In genomic region chr9:107443324-107443723, GRCm38 (mm10) we compare ENCODE assay signal across 21 mouse cellular contexts. TPM values are rescaled to one million over a fixed set of nuclear protein-coding genes. Genes with fewer than 3 reads are reported as not detected.
A peak's percentile ranks its signal among the peaks of the same experiment; 100 is the strongest.
DNase-seq lines count a peak whose midpoint lies in the region; ATAC-seq and TF ChIP-seq lines count a peak whose summit lies in the region.
"Had no signal": no experiment of that assay in that cellular context is flagged by ENCODE, and none has a peak within 500 bp of the region (broad histone marks: within the 10 kb centered on the region; RNA-seq: fewer than 3 reads in every experiment).

No protein-coding gene starts in this region.

- DNase-seq in cerebellum, postnatal 10 days = peak; percentile 51 to 55
- DNase-seq in cerebellum, adult 18-20 months = no peak
- no peak for DNase-seq in midbrain, embryonic 11.5 days (ENCODE audit: low spot score, missing footprints)
- peak; percentile 37 for DNase-seq in forebrain, postnatal 0 days
- DNase-seq in embryo, embryonic 11 days = no peak
- no peak for DNase-seq in liver, embryonic 11.5 days (ENCODE audit: low spot score)
- DNase-seq: adrenal gland, postnatal 25 days; cerebellum, postnatal 14 days; heart, postnatal 10 days; kidney, adult 11 months; kidney, postnatal 14 days; layer of hippocampus, adult 9-11 months; liver; lung, embryonic 14.5 days; thymus, postnatal 36 days had no signal

- ATAC-seq in midbrain, embryonic 12.5 days (ENCODE audit: low FRiP score, low read depth) = no peak
- ATAC-seq in midbrain, embryonic 11.5 days (ENCODE audit: low FRiP score) = no peak
- ATAC-seq in forebrain, postnatal 0 days = 0 out of 2 replicates have a peak, but pooled peaks have one; percentile 40
- no peak; the same call in 1 of the 2 replicates for ATAC-seq in midbrain, embryonic 16.5 days
- no peak for ATAC-seq in liver, embryonic 11.5 days (replicated peaks; ENCODE audit: low FRiP score)
- ATAC-seq: activated CD4-positive, CD25-positive, alpha-beta regulatory T cell, adult 4 months had no signal

- no peak overlapping the region for H3K4me2 ChIP-seq in midbrain, embryonic 12.5 days (replicated peaks)
- H3K4me2 ChIP-seq in midbrain, embryonic 11.5 days = no peak overlapping the region
- no peak overlapping the region for H3K4me2 ChIP-seq in forebrain, postnatal 0 days (ENCODE audit: low read depth)
- no peak overlapping the region for H3K4me2 ChIP-seq in midbrain, embryonic 16.5 days (ENCODE audit: low read length)
- H3K4me2 ChIP-seq in liver, embryonic 11.5 days = no peak overlapping the region
- H3K4me2 ChIP-seq: lung, embryonic 14.5 days had no signal

- H3K36me3 ChIP-seq in midbrain, embryonic 12.5 days = no peaks in the 10 kb centered on the region
- no peaks in the 10 kb centered on the region for H3K36me3 ChIP-seq in midbrain, embryonic 11.5 days (ENCODE audit: control insufficient read depth, insufficient read depth, low read length)
- no peaks in the 10 kb centered on the region for H3K36me3 ChIP-seq in forebrain, postnatal 0 days (ENCODE audit: insufficient read depth)
- H3K36me3 ChIP-seq in midbrain, embryonic 16.5 days (ENCODE audit: control insufficient read depth, insufficient read depth, low read length) = no peaks in the 10 kb centered on the region
- H3K36me3 ChIP-seq in liver, embryonic 11.5 days (ENCODE audit: control insufficient read depth, insufficient read depth, low read length) = no peaks in the 10 kb centered on the region
- H3K36me3 ChIP-seq: embryonic facial prominence, embryonic 10.5 days had no signal

- peak overlapping the region; percentile 40; the same call in 1 of the 2 replicates for H3K27ac ChIP-seq in midbrain, embryonic 12.5 days (replicated peaks)
- H3K27ac ChIP-seq in midbrain, embryonic 11.5 days (ENCODE audit: low read depth, low read length) = no peak overlapping the region
- peak overlapping the region; percentile 50; the same call in 1 of the 2 replicates for H3K27ac ChIP-seq in forebrain, postnatal 0 days (ENCODE audit: low read depth, low read length)
- H3K27ac ChIP-seq in midbrain, embryonic 16.5 days (ENCODE audit: low read length) = peak overlapping the region; percentile 53
- no peak overlapping the region for H3K27ac ChIP-seq in liver, embryonic 11.5 days (ENCODE audit: low read depth, low read length)
- H3K27ac ChIP-seq: embryonic facial prominence, embryonic 10.5 days had no signal

- no peak for TF ChIP-seq CTCF in forebrain, postnatal 0 days (IDR thresholded peaks at IDR 0.05; ENCODE audit: low read depth)

- H3K27me3 ChIP-seq in midbrain, embryonic 12.5 days = no peaks in the 10 kb centered on the region; the same call in 1 of the 2 replicates
- H3K27me3 ChIP-seq in midbrain, embryonic 11.5 days (ENCODE audit: control insufficient read depth, insufficient read depth, low read length) = no peaks in the 10 kb centered on the region
- H3K27me3 ChIP-seq in forebrain, postnatal 0 days (ENCODE audit: insufficient read depth, low read length) = no peaks in the 10 kb centered on the region; the same call in 1 of the 2 replicates
- no peaks in the 10 kb centered on the region for H3K27me3 ChIP-seq in midbrain, embryonic 16.5 days (ENCODE audit: control insufficient read depth, insufficient read depth, low read depth, low read length)
- H3K27me3 ChIP-seq in liver, embryonic 11.5 days (replicated peaks; ENCODE audit: control insufficient read depth, insufficient read depth, low read length) = peaks cover 2% of the 10 kb centered on the region; the same call in 1 of the 2 replicates

- H3K4me3 ChIP-seq in midbrain, embryonic 12.5 days = no peak overlapping the region
- H3K4me3 ChIP-seq in midbrain, embryonic 11.5 days (ENCODE audit: low read depth, low read length) = no peak overlapping the region
- H3K4me3 ChIP-seq in forebrain, postnatal 0 days (ENCODE audit: low read depth, low read length) = no peak overlapping the region
- H3K4me3 ChIP-seq in midbrain, embryonic 16.5 days (ENCODE audit: low read depth, low read length) = no peak overlapping the region
- H3K4me3 ChIP-seq in liver, embryonic 11.5 days (ENCODE audit: low read depth, low read length) = no peak overlapping the region
- H3K4me3 ChIP-seq: embryonic facial prominence, embryonic 10.5 days; erythroblast, embryonic 14.5 days; myocyte had no signal

- no peak overlapping the region for H3K9ac ChIP-seq in midbrain, embryonic 12.5 days (replicated peaks)
- H3K9ac ChIP-seq in midbrain, embryonic 11.5 days (ENCODE audit: low read length) = no peak overlapping the region
- H3K9ac ChIP-seq in forebrain, postnatal 0 days = no peak overlapping the region
- H3K9ac ChIP-seq in midbrain, embryonic 16.5 days (ENCODE audit: low read depth, low read length) = no peak overlapping the region
- no peak overlapping the region for H3K9ac ChIP-seq in liver, embryonic 11.5 days (ENCODE audit: low read depth, low read length)
- H3K9ac ChIP-seq: lung, embryonic 14.5 days had no signal

- H3K4me1 ChIP-seq in midbrain, embryonic 12.5 days = peaks cover 36% of the 10 kb centered on the region
- H3K4me1 ChIP-seq in midbrain, embryonic 11.5 days (ENCODE audit: control insufficient read depth, insufficient read depth, low read length) = peaks cover 18% of the 10 kb centered on the region
- H3K4me1 ChIP-seq in forebrain, postnatal 0 days (ENCODE audit: insufficient read depth) = 0 out of 2 replicates have a peak, but pooled peaks cover 3% of the 10 kb centered on the region
- peaks cover 23% of the 10 kb centered on the region for H3K4me1 ChIP-seq in midbrain, embryonic 16.5 days (ENCODE audit: control insufficient read depth, insufficient read depth, low read length)
- no peaks in the 10 kb centered on the region for H3K4me1 ChIP-seq in liver, embryonic 11.5 days (replicated peaks; ENCODE audit: control insufficient read depth, insufficient read depth, low read length)

- H3K9me3 ChIP-seq in midbrain, embryonic 12.5 days = no peaks in the 10 kb centered on the region
- H3K9me3 ChIP-seq in midbrain, embryonic 11.5 days (ENCODE audit: control insufficient read depth, low read length) = no peaks in the 10 kb centered on the region
- no peaks in the 10 kb centered on the region for H3K9me3 ChIP-seq in forebrain, postnatal 0 days (ENCODE audit: low read length)
- no peaks in the 10 kb centered on the region for H3K9me3 ChIP-seq in midbrain, embryonic 16.5 days (replicated peaks; ENCODE audit: control insufficient read depth, low read length, poor library complexity, severe bottlenecking)
- H3K9me3 ChIP-seq in liver, embryonic 11.5 days (ENCODE audit: control insufficient read depth, low read length) = no peaks in the 10 kb centered on the region
- H3K9me3 ChIP-seq: embryonic facial prominence, embryonic 10.5 days had no signal

- WGBS in midbrain, embryonic 12.5 days = 59% methylated on average over 12 of the region's 12 CpGs
- 63% methylated on average over 12 of the region's 12 CpGs for WGBS in midbrain, embryonic 11.5 days
- WGBS in forebrain, postnatal 0 days = 43% methylated on average over 12 of the region's 12 CpGs
- WGBS in midbrain, embryonic 16.5 days = 42% methylated on average over 12 of the region's 12 CpGs
- WGBS in liver, embryonic 11.5 days = 62% methylated on average over 12 of the region's 12 CpGs

RNA-seq across cellular contexts. Expression of gene Cacna2d2, which starts 43.9 kb away (rescaled TPM):
- 3.7 and 4.1 TPM in 2 replicates for polyA plus RNA-seq in midbrain, embryonic 12.5 days (2016; fragmentation: Nextera tagmentation; extraction: Ambion mirVana)
- 1.3 and 1.7 TPM in 2 replicates for polyA plus RNA-seq in midbrain, embryonic 11.5 days (2014; fragmentation: Nextera tagmentation; extraction: Ambion mirVana)
- 29.7 and 49.5 TPM in 2 replicates for total RNA-seq in forebrain, postnatal 0 days (2014; rRNA removed)
- 3.0 and 5.0 TPM in 2 replicates for polyA plus RNA-seq in forebrain, postnatal 0 days (2015; fragmentation: Nextera tagmentation; extraction: Ambion mirVana)
- 9.1 and 9.3 TPM in 2 replicates for polyA plus RNA-seq in midbrain, embryonic 16.5 days (2015; fragmentation: Nextera tagmentation; extraction: Ambion mirVana)
- 0.13 and 0.18 TPM in 2 replicates for polyA plus RNA-seq in liver, embryonic 11.5 days (2014; fragmentation: Nextera tagmentation; extraction: Ambion mirVana)
- polyA plus RNA-seq: erythroblast, embryonic 14.5 days; lung, embryonic 14.5 days had no signal

Comparison
In these comparisons a context has a peak if more than half of its experiments do, and no peak if none do; other contexts are left out.
1. DNase-seq: peak in cerebellum, postnatal 10 days (2 of 2) and forebrain, postnatal 0 days (single experiment); none in cerebellum, adult 18-20 months (0 of 2), midbrain, embryonic 11.5 days (single experiment), embryo, embryonic 11 days (single experiment) and liver, embryonic 11.5 days (single experiment).
2. H3K27ac ChIP-seq: peak in midbrain, embryonic 12.5 days (single experiment), forebrain, postnatal 0 days (single experiment) and midbrain, embryonic 16.5 days (single experiment); none in midbrain, embryonic 11.5 days (single experiment) and liver, embryonic 11.5 days (single experiment).